Mouse (Mus musculus) bone marrow macrophage, adult 2 months (primary cell): ENCODE data around the gene Wdr61.

ENCODE experiments used
- CTCF ChIP-seq: IDR thresholded peaks from 2 replicates; pipeline ENCODE4 v1.5.1; 2012; ENCODE audit warnings: low read depth, mild to moderate bottlenecking, low read length, moderate library complexity
- POLR2A ChIP-seq: IDR thresholded peaks from 2 replicates; pipeline ENCODE4 v1.6.1; 2012; ENCODE audit warnings: mild to moderate bottlenecking, low read depth, low read length, borderline replicate concordance

DNA sequence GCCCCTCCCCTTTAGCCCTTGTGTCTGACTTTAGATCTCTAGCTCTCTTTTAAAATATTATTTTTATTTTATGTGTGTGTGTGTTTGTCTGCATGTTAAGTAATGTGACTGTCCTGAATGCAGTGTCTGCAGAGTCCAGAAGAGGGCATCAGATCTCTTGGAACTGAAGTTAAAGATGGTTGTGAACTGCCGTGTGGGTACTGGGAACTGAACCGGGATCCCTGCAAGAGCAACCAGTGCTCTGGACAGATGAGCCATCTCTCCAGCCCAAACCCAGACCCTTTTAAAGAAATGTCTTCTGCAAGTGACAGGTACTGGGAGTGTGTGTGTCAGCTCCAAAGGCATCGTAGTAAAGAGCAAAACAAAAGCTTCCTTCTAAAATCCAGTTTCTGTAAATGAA lies 68.2 kb downstream of the Wdr61 start:
- TF ChIP-seq CTCF = no peak
- no peak for TF ChIP-seq POLR2A
